Mouse (Mus musculus): ENCODE data around the gene Fntb.

DNA sequence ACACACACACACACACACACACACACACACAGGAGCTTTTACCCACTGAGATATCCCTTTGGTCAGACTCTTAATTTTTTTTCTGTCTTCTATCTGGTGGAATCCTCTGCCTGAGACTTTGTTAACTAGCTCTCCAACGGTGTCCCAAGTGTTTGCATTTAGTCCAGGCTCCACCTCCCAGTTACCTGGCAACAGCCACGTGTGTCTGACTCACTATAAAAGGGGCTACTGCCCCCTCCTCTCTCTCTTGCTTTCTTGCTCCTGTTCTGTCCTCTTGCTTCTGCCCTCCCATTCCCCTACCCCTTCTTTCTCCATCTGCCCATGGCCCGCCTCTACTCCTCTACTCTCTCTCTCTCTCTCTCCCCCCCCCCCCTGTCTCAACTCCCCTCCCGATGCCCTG, 200.5 kb downstream of the Fntb start:
- TF ChIP-seq CTCF (IDR thresholded peaks at IDR 0.05; ENCODE audit: low read depth) = no peak
- TF ChIP-seq EP300 (IDR thresholded peaks at IDR 0.05; ENCODE audit: low read depth) = no peak
